Mouse (Mus musculus) MEL (cell line): ENCODE measurements around the gene Rnd2. TPM values are rescaled to one million over a fixed set of nuclear protein-coding genes. Genes with fewer than 3 reads are reported as not detected.

ENCODE experiments used
- DNase-seq: peaks from one replicate; pipeline ENCODE4 v3.0.0; 2011; ENCODE audit warnings: low read depth, low spot score
- H3K27ac ChIP-seq: 2 replicates; pipeline ENCODE4 v1.5.1; 2012; ENCODE audit warnings: low read depth, mild to moderate bottlenecking, control low read depth, low read length, moderate library complexity; ENCODE audit not compliant: control insufficient read depth
- H3K27me3 ChIP-seq, 2 experiments: fragments of 150-350 bp in 1 of 2; sonication (generic) in 1 of 2; 2 replicates each; pipeline ENCODE4 v1.6.1; 2012; ENCODE audit warnings: low read length in 2 of 2, mild to moderate bottlenecking in 2 of 2, improper control_type of control experiment in 1 of 2, moderate library complexity in 1 of 2; ENCODE audit not compliant: insufficient read depth in 2 of 2, control insufficient read depth in 1 of 2
- H3K36me3 ChIP-seq, 2 experiments: 2 replicates each; pipeline ENCODE4 v1.6.1; 2012 to 2014; ENCODE audit warnings: low read length in 2 of 2, improper control_type of control experiment in 1 of 2, inconsistent platforms in 1 of 2, mild to moderate bottlenecking in 1 of 2; ENCODE audit not compliant: insufficient read depth in 2 of 2, control insufficient read depth in 1 of 2
- H3K4me1 ChIP-seq, 2 experiments: fragments of 150-350 bp in 1 of 2; sonication (generic) in 1 of 2; 2 replicates each; pipeline ENCODE4 v1.6.1; 2012; ENCODE audit warnings: low read length in 2 of 2, improper control_type of control experiment in 1 of 2, mild to moderate bottlenecking in 1 of 2; ENCODE audit not compliant: insufficient read depth in 2 of 2, control insufficient read depth in 1 of 2
- H3K4me3 ChIP-seq, 2 experiments: fragments of 150-350 bp in 1 of 2; sonication (generic) in 1 of 2; 2 replicates each; pipeline ENCODE4 v1.5.1; 2012; ENCODE audit warnings: low read depth in 2 of 2, low read length in 2 of 2, mild to moderate bottlenecking in 2 of 2, moderate library complexity in 2 of 2, control low read depth in 1 of 2, improper control_type of control experiment in 1 of 2; ENCODE audit not compliant: control insufficient read depth in 1 of 2, insufficient read depth in 1 of 2
- H3K79me2 ChIP-seq: 2 replicates; pipeline ENCODE4 v1.6.1; 2012; ENCODE audit warnings: mild to moderate bottlenecking, low read length, moderate library complexity; ENCODE audit not compliant: control insufficient read depth, poor library complexity, insufficient read depth
- H3K9ac ChIP-seq: 2 replicates; pipeline ENCODE4 v1.6.1; 2012; ENCODE audit warnings: low read depth, mild to moderate bottlenecking, control low read depth, low read length, moderate library complexity; ENCODE audit not compliant: control insufficient read depth, poor library complexity, severe bottlenecking
- H3K9me3 ChIP-seq: fragments of 150-350 bp; sonication (generic); replicated peaks from 2 replicates; pipeline ENCODE4 v1.6.1; 2012; ENCODE audit warnings: mild to moderate bottlenecking, low read length, improper control_type of control experiment, moderate library complexity; ENCODE audit not compliant: insufficient read depth
- CHD1 ChIP-seq: IDR thresholded peaks from 2 replicates; pipeline ENCODE4 v1.6.1; 2012; ENCODE audit warnings: low read depth, mild to moderate bottlenecking, inconsistent platforms, low read length, improper control_type of control experiment
- CHD2 ChIP-seq: IDR thresholded peaks from 2 replicates; pipeline ENCODE4 v1.6.1; 2011; ENCODE audit warnings: low read length, improper control_type of control experiment
- CTCF ChIP-seq, 3 experiments: IDR thresholded peaks in 2 of 3; conservative IDR thresholded peaks in 1 of 3; 2 replicates each; pipeline ENCODE4 v1.5.1; 2011 to 2012; ENCODE audit warnings: low read length in 3 of 3, low read depth in 2 of 3, mild to moderate bottlenecking in 2 of 3, improper control_type of control experiment in 1 of 3, inconsistent platforms in 1 of 3, mixed read lengths in 1 of 3, moderate library complexity in 1 of 3; ENCODE audit not compliant: control insufficient read depth in 1 of 3, insufficient read depth in 1 of 3, poor library complexity in 1 of 3, severe bottlenecking in 1 of 3
- E2F4 ChIP-seq: IDR thresholded peaks from 2 replicates; pipeline ENCODE4 v1.6.1; 2011; ENCODE audit warnings: low read depth, low read length, improper control_type of control experiment, borderline replicate concordance
- EP300 ChIP-seq, 2 experiments: IDR thresholded peaks; 2 replicates each; pipeline ENCODE4 v1.6.1; 2011; ENCODE audit warnings: improper control_type of control experiment in 2 of 2, low read length in 2 of 2, low read depth in 1 of 2, mild to moderate bottlenecking in 1 of 2
- ETS1 ChIP-seq: IDR thresholded peaks from 2 replicates; pipeline ENCODE4 v1.6.1; 2012; ENCODE audit warnings: low read depth, mild to moderate bottlenecking, inconsistent platforms, low read length, improper control_type of control experiment, moderate library complexity
- GATA1 ChIP-seq: IDR thresholded peaks from 2 replicates; pipeline ENCODE4 v1.6.1; 2011; ENCODE audit warnings: low read depth, low read length, improper control_type of control experiment
- HCFC1 ChIP-seq: IDR thresholded peaks from 2 replicates; pipeline ENCODE4 v1.6.1; 2012; ENCODE audit warnings: low read depth, mild to moderate bottlenecking, inconsistent platforms, low read length, improper control_type of control experiment, moderate library complexity
- JUND ChIP-seq: IDR thresholded peaks from 2 replicates; pipeline ENCODE4 v1.6.1; 2011; ENCODE audit warnings: low read depth, mild to moderate bottlenecking, improper control_type of control experiment, low read length
- KAT2A ChIP-seq: conservative IDR thresholded peaks from 2 replicates; pipeline ENCODE4 v1.6.1; 2012; ENCODE audit warnings: low read depth, low read length, improper control_type of control experiment, inconsistent platforms
- MAFK ChIP-seq: IDR thresholded peaks from 2 replicates; pipeline ENCODE4 v1.6.1; 2011; ENCODE audit warnings: low read depth, mild to moderate bottlenecking, low read length, improper control_type of control experiment, borderline replicate concordance
- MAX ChIP-seq: IDR thresholded peaks from 2 replicates; pipeline ENCODE4 v1.6.1; 2011; ENCODE audit warnings: low read length, improper control_type of control experiment
- MEF2A ChIP-seq: IDR thresholded peaks from 2 replicates; pipeline ENCODE4 v1.6.1; 2014; ENCODE audit warnings: low read depth, mild to moderate bottlenecking, inconsistent platforms, low read length, improper control_type of control experiment; ENCODE audit not compliant: poor library complexity, insufficient replicate concordance, severe bottlenecking; ENCODE audit errors: extremely low read depth
- MYB ChIP-seq: IDR thresholded peaks from 2 replicates; pipeline ENCODE4 v1.6.1; 2011; ENCODE audit warnings: mild to moderate bottlenecking, low read depth, low read length, improper control_type of control experiment
- MYC ChIP-seq: IDR thresholded peaks from 2 replicates; pipeline ENCODE4 v1.6.1; 2011; ENCODE audit warnings: low read depth, mild to moderate bottlenecking, low read length, improper control_type of control experiment, moderate library complexity
- NELFE ChIP-seq: IDR thresholded peaks from 2 replicates; pipeline ENCODE4 v1.6.1; 2011; ENCODE audit warnings: low read depth, low read length, improper control_type of control experiment
- NRF1 ChIP-seq: IDR thresholded peaks from 2 replicates; pipeline ENCODE4 v1.6.1; 2014; ENCODE audit warnings: low read depth, mild to moderate bottlenecking, inconsistent platforms, low read length, improper control_type of control experiment, moderate library complexity; ENCODE audit not compliant: poor library complexity, insufficient read depth, severe bottlenecking
- POLR2AphosphoS2 ChIP-seq: IDR thresholded peaks from 2 replicates; pipeline ENCODE4 v1.6.1; 2011; ENCODE audit warnings: low read length, improper control_type of control experiment
- POLR2AphosphoS5 ChIP-seq: IDR thresholded peaks from 2 replicates; pipeline ENCODE4 v1.6.1; 2012; ENCODE audit warnings: low read depth, borderline replicate concordance, mild to moderate bottlenecking, inconsistent platforms, low read length, moderate library complexity, mixed read lengths
- SIN3A ChIP-seq: IDR thresholded peaks from 2 replicates; pipeline ENCODE4 v1.6.1; 2012; ENCODE audit warnings: low read length, improper control_type of control experiment, inconsistent platforms
- TAL1 ChIP-seq: IDR thresholded peaks from 2 replicates; pipeline ENCODE4 v1.6.1; 2012; ENCODE audit warnings: mild to moderate bottlenecking, inconsistent platforms, low read length, moderate library complexity, mixed read lengths
- TBP ChIP-seq: IDR thresholded peaks from 2 replicates; pipeline ENCODE4 v1.8.0; 2011; ENCODE audit warnings: low read depth, low read length, improper control_type of control experiment
- TCF12 ChIP-seq: IDR thresholded peaks from 2 replicates; pipeline ENCODE4 v1.6.1; 2014; ENCODE audit warnings: low read depth, mild to moderate bottlenecking, inconsistent platforms, low read length, improper control_type of control experiment, moderate library complexity
- USF1 ChIP-seq: IDR thresholded peaks from 2 replicates; pipeline ENCODE4 v1.6.1; 2014; ENCODE audit warnings: low read depth, mild to moderate bottlenecking, inconsistent platforms, low read length, improper control_type of control experiment, moderate library complexity
- ZC3H11A ChIP-seq: IDR thresholded peaks from 2 replicates; pipeline ENCODE4 v1.6.1; 2012; ENCODE audit warnings: low read depth, mild to moderate bottlenecking, inconsistent platforms, low read length, improper control_type of control experiment
- ZMIZ1 ChIP-seq: IDR thresholded peaks from 2 replicates; pipeline ENCODE4 v1.6.1; 2012; ENCODE audit warnings: low read depth, mild to moderate bottlenecking, inconsistent platforms, low read length, improper control_type of control experiment, moderate library complexity
- ZNF384 ChIP-seq: IDR thresholded peaks from 2 replicates; pipeline ENCODE4 v1.6.1; 2012; ENCODE audit warnings: low read depth, mild to moderate bottlenecking, inconsistent platforms, low read length, improper control_type of control experiment
- polyA plus RNA-seq, 2 experiments: library from polyadenylated mRNA; stranded (reverse) in 1 of 2; unstranded in 1 of 2; fragments of >175 nt in 1 of 2; fragments of >200 nt in 1 of 2; gene quantifications; 2 replicates each; pipeline versions ENCODE4 v1.2.1 to v1.2.4; 2012; ENCODE audit warnings: low replicate concordance in 2 of 2, low read depth in 1 of 2; ENCODE audit not compliant: insufficient read length in 2 of 2, insufficient read depth in 1 of 2, missing spikeins in 1 of 2
- total RNA-seq: library from RNA; depleted of rRNA; stranded (reverse); fragments of 300-350 nt; gene quantifications from 2 replicates; pipeline ENCODE4 v1.2.3, GENCODE M21; 2012

Gene Rnd2
- total and polyA plus RNA-seq, 3 experiments = 4.2 to 18.6 TPM; not detected in 1

DNA sequence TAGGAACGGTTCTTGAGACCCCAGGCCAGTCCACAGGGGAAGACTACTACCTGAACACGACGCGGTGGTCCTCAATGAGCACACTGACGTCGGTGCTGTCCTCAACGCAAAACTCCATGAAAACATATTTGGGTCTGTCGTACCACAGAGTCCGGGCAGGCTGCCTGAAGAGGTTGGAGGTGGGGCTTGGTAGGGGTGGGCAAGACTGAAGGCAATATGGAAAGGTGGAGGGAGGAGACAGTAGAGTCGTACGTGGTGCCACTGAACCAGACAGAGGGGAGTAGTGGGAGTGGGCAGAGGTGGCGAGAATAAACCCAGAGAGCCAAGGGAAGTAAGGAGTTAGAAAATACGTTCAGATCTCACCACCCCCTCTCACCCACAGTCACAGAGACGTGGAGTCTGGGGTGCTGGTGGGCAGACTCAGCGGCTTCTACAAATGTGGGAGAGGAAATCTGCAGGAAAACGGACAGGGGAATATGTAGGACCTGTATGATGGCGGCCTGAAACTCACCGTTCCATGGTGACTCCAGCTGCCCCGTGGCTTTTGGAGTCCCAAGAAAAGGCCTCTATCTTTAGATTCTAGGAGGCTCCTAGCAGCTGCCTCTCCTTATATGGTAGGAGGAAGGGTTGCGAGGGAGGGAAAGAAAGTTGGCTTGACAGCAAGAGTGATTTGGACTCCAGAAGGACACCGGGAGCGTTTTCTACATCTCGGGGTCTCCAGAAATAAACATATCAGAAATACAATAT lies 40.5 kb upstream of the Rnd2 start, which contains the start of gene Gm27029:
Gene Gm27029 (minus strand): TSS at position 692 of the 747 bp plus-strand sequence.
- H3K27me3 ChIP-seq = no peaks in the 10 kb centered on the region
- H3K9ac ChIP-seq = peak within 1 kb of the TSS; percentile 85
- H3K4me3 ChIP-seq = peak within 1 kb of the TSS; percentile 85 to 91
- H3K79me2 ChIP-seq = peaks cover 20% of the 10 kb centered on the region
- H3K9me3 ChIP-seq = no peaks in the 10 kb centered on the region
- peaks cover 11 to 25% of the 10 kb centered on the region in 2 experiments for H3K4me1 ChIP-seq
- peak; percentile 59 for DNase-seq
- TF ChIP-seq POLR2AphosphoS2 = no peak
- peak; percentile 85 for TF ChIP-seq ZMIZ1
- TF ChIP-seq SIN3A = no peak
- TF ChIP-seq ZNF384 = no peak
- TF ChIP-seq TCF12 = no peak
- 0 out of 2 replicates have a peak, but pooled peaks have one; percentile 22 for TF ChIP-seq HCFC1
- no peak for TF ChIP-seq MAX
- TF ChIP-seq TBP = peak; percentile 43; the same call in 1 of the 2 replicates
- H3K36me3 ChIP-seq = peaks cover 0 to 20% of the 10 kb centered on the region in 2 experiments; a peak in 3 of 4 replicates
- H3K27ac ChIP-seq = peak within 1 kb of the TSS; percentile 59

DNA sequence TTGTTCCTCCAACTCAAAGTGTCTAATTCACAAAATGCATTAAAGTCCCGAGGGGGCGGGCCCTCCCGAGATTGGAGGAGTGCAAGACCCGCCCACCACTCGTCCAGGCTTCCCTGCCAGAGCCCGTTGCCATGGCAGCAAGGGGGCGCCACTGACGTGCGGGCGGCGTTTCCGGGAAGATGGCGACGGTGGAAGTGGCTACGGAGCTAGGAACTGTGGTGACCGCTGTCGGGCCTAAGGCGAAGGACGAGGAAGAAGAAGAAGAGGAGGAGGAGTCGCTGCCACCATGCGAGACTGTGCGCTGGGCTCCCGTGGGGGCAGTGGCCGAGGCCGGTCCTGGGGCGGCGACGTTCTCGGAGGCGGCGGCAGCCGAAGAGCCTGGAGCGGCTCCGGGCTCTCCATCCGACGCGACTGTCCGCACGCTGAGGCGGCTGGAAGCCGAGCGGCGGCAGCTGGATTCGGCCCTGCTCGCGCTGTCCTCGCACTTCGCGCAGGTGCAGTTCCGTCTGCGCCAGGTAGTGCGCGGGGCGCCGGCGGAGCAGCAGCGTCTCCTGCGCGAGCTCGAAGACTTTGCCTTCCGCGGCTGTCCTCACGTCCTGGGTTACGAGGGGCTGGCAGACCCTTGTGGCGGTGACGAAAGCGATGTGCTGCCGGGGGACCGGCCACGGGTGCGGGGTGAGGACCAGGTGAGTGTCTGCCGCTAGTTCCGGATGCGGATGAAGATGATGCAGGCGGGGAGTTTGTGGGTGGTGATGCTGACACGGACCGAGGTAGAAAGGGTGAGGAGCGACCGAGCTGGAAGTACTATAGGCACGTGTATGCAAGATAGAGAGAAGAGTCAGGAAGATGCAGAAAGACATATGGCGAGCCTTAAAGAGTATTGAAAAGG lies 39.6 kb upstream of the Rnd2 start, which contains the start of the genes Rundc1 and Ptges3l:
Gene Rundc1 (plus strand): TSS at position 161 of the 889 bp plus-strand sequence.
Gene Ptges3l (minus strand): TSS at position 409 of the 889 bp plus-strand sequence.
- Histone ChIP-seq H3K9ac (peak within 1 kb of the TSS; percentile 85), H3K4me3 (peak within 1 kb of the TSS; percentile 85 to 91), H3K79me2 (peaks cover 20% of the 10 kb centered on the region), H3K27ac (peak within 1 kb of the TSS; percentile 59), H3K9me3 (no peaks in the 10 kb centered on the region), H3K27me3 (no peaks in the 10 kb centered on the region), H3K36me3 (peaks cover 3 to 16% of the 10 kb centered on the region in 2 experiments), H3K4me1 (peaks cover 8 to 20% of the 10 kb centered on the region in 2 experiments)
- DNase-seq = peak; percentile 99
- TF ChIP-seq GATA1 (no peak), JUND (no peak), KAT2A (no peak; the same call in 1 of the 2 replicates), TAL1 (no peak), MYC (peak; percentile 67; the same call in 1 of the 2 replicates), MYB (no peak), MAFK (no peak), NELFE (peak; percentile 76), ZC3H11A (no peak), MEF2A (no peak), EP300 (IDR thresholded peaks at IDR 0.05; ENCODE audit: low read depth in 1 of 2, low read length in 2 of 2) (no peak; a peak in 1 of 4 replicates), HCFC1 (peak; percentile 85), CTCF (IDR thresholded peaks at IDR 0.05 in 2 of 3, conservative IDR thresholded peaks at IDR 0.05 in 1 of 3; ENCODE audit: control insufficient read depth in 1 of 3, insufficient read depth in 1 of 3, low read depth in 2 of 3, low read length in 3 of 3, poor library complexity in 1 of 3, severe bottlenecking in 1 of 3) (peak in 2 of 3 experiments; percentile 31 to 42; a peak in 4 of 6 replicates), POLR2AphosphoS5 (no peak), E2F4 (no peak), ETS1 (peak; percentile 57; the same call in 1 of the 2 replicates), POLR2AphosphoS2 (0 out of 2 replicates have a peak, but pooled peaks have one; percentile 9), USF1 (0 out of 2 replicates have a peak, but pooled peaks have one; percentile 20), NRF1 (peak; percentile 53), CHD1 (peak; percentile 92; the same call in 1 of the 2 replicates), CHD2 (no peak), ZMIZ1 (no peak)
